Comparison of ENCODE assay signal across 7 mouse cellular contexts in genomic region chr1:133225963-133226660, GRCm38 (mm10).
DNase-seq lines count a peak whose midpoint lies in the region; ATAC-seq lines count a peak whose summit lies in the region.

No protein-coding gene starts in this region.

- H3K27me3 ChIP-seq in midbrain, embryonic 10.5 days (ENCODE audit: low read depth, poor library complexity, severe bottlenecking): peaks cover 39% of the 10 kb centered on the region
- H3K27me3 ChIP-seq in midbrain, embryonic 11.5 days (ENCODE audit: control insufficient read depth, insufficient read depth, low read length): no peaks in the 10 kb centered on the region
- H3K27me3 ChIP-seq in limb, embryonic 11.5 days (ENCODE audit: control insufficient read depth, insufficient read depth, low read length): peaks cover 6% of the 10 kb centered on the region; the same call in 1 of the 2 replicates

- H3K4me3 ChIP-seq in midbrain, embryonic 10.5 days: no peak overlapping the region
- H3K4me3 ChIP-seq in midbrain, embryonic 11.5 days (ENCODE audit: low read depth, low read length): no peak overlapping the region
- H3K4me3 ChIP-seq in limb, embryonic 11.5 days (ENCODE audit: low read depth, low read length): no peak overlapping the region

- H3K4me2 ChIP-seq in midbrain, embryonic 11.5 days: no peak overlapping the region
- no peak overlapping the region for H3K4me2 ChIP-seq in limb, embryonic 11.5 days (ENCODE audit: low read depth, severe bottlenecking)

- H3K4me1 ChIP-seq in midbrain, embryonic 10.5 days: peaks cover 63% of the 10 kb centered on the region
- peaks cover 26% of the 10 kb centered on the region for H3K4me1 ChIP-seq in midbrain, embryonic 11.5 days (ENCODE audit: control insufficient read depth, insufficient read depth, low read length)
- H3K4me1 ChIP-seq in limb, embryonic 11.5 days (ENCODE audit: control insufficient read depth, insufficient read depth, low read length): no peaks in the 10 kb centered on the region

- H3K9me3 ChIP-seq in midbrain, embryonic 10.5 days (replicated peaks): no peaks in the 10 kb centered on the region
- no peaks in the 10 kb centered on the region for H3K9me3 ChIP-seq in midbrain, embryonic 11.5 days (ENCODE audit: control insufficient read depth, low read length)
- H3K9me3 ChIP-seq in limb, embryonic 11.5 days (ENCODE audit: control insufficient read depth, low read length): no peaks in the 10 kb centered on the region

- no peak for ATAC-seq in midbrain, embryonic 11.5 days (ENCODE audit: low FRiP score)
- ATAC-seq in frontal cortex, adult (ENCODE audit: low TSS enrichment): peak; percentile 55
- no peak for ATAC-seq in limb, embryonic 11.5 days (ENCODE audit: insufficient number of reproducible peaks, low FRiP score, low TSS enrichment, low read depth)

- 0 out of 2 replicates have a peak overlapping the region, but pooled peaks have one; percentile 29 for H3K27ac ChIP-seq in midbrain, embryonic 10.5 days (replicated peaks)
- no peak overlapping the region for H3K27ac ChIP-seq in midbrain, embryonic 11.5 days (ENCODE audit: low read depth, low read length)
- no peak overlapping the region for H3K27ac ChIP-seq in limb, embryonic 11.5 days (replicated peaks; ENCODE audit: low read depth, low read length)

- WGBS in midbrain, embryonic 10.5 days: 40% methylated on average over 9 of the region's 9 CpGs
- WGBS in midbrain, embryonic 11.5 days: 46% methylated on average over 9 of the region's 9 CpGs
- 26% methylated on average over 9 of the region's 9 CpGs for WGBS in limb, embryonic 11.5 days

- no peak overlapping the region for H3K9ac ChIP-seq in midbrain, embryonic 11.5 days (ENCODE audit: low read length)
- H3K9ac ChIP-seq in limb, embryonic 11.5 days (ENCODE audit: low read length): no peak overlapping the region

- no peaks in the 10 kb centered on the region for H3K36me3 ChIP-seq in midbrain, embryonic 10.5 days
- no peaks in the 10 kb centered on the region for H3K36me3 ChIP-seq in midbrain, embryonic 11.5 days (ENCODE audit: control insufficient read depth, insufficient read depth, low read length)
- H3K36me3 ChIP-seq in limb, embryonic 11.5 days (ENCODE audit: control insufficient read depth, insufficient read depth, low read length): no peaks in the 10 kb centered on the region

- no peak for DNase-seq in midbrain, embryonic 10.5 days (ENCODE audit: low spot score)
- DNase-seq in midbrain, embryonic 11.5 days (ENCODE audit: low spot score, missing footprints): no peak
- DNase-seq in kidney, adult 18-20 months: peak; percentile 60
- DNase-seq in limb, embryonic 11.5 days (ENCODE audit: low spot score): peak; percentile 56
- peak; percentile 62 for DNase-seq in right cerebral cortex, adult 18-20 months
- DNase-seq in urinary bladder, postnatal 10 days (ENCODE audit: low spot score): no peak

Comparison
In these comparisons a context has a peak if more than half of its experiments do, and no peak if none do; other contexts are left out.
1. DNase-seq: peak in kidney, adult 18-20 months (single experiment), limb, embryonic 11.5 days (single experiment) and right cerebral cortex, adult 18-20 months (single experiment); none in midbrain, embryonic 10.5 days (single experiment), midbrain, embryonic 11.5 days (single experiment) and urinary bladder, postnatal 10 days (single experiment).